Mouse (Mus musculus) heart, embryonic 12.5 days (tissue): ENCODE data around the gene Ajm1. TPM values are rescaled to one million over a fixed set of nuclear protein-coding genes. Genes with fewer than 3 reads are reported as not detected.
A peak's percentile ranks its signal among the peaks of the same experiment; 100 is the strongest.

Source experiments
- ATAC-seq: fragments of 200-750 bp; cut with Nextera tagmentation; 2 replicates; pipeline ENCODE4 v1.8.0; 2017; ENCODE audit warnings: moderate TSS enrichment, moderate library complexity; ENCODE audit not compliant: insufficient number of reproducible peaks, low FRiP score
- H3K27ac ChIP-seq: fragments of 300-500 bp; sonication (generic); 2 replicates; pipeline ENCODE4 v1.5.1; 2016; ENCODE audit warnings: mild to moderate bottlenecking, moderate library complexity; ENCODE audit not compliant: poor library complexity, severe bottlenecking
- H3K27me3 ChIP-seq: fragments of 300-500 bp; sonication (generic); replicated peaks from 2 replicates; pipeline ENCODE4 v1.6.1; 2016; ENCODE audit warnings: mild to moderate bottlenecking, moderate library complexity
- H3K36me3 ChIP-seq: fragments of 300-500 bp; sonication (generic); 2 replicates; pipeline ENCODE4 v1.6.1; 2016; ENCODE audit warnings: mild to moderate bottlenecking, moderate library complexity
- H3K4me1 ChIP-seq: fragments of 300-500 bp; sonication (generic); replicated peaks from 2 replicates; pipeline ENCODE4 v1.6.1; 2016; ENCODE audit warnings: mild to moderate bottlenecking
- H3K4me2 ChIP-seq: fragments of 300-500 bp; sonication (generic); 2 replicates; pipeline ENCODE4 v1.6.1; 2016; ENCODE audit warnings: mild to moderate bottlenecking, moderate library complexity
- H3K4me3 ChIP-seq: fragments of 300-500 bp; sonication (generic); 2 replicates; pipeline ENCODE4 v1.5.1; 2016; ENCODE audit warnings: mild to moderate bottlenecking
- H3K9ac ChIP-seq: fragments of 300-500 bp; sonication (generic); 2 replicates; pipeline ENCODE4 v1.6.1; 2016; ENCODE audit warnings: mild to moderate bottlenecking, moderate library complexity
- H3K9me3 ChIP-seq: fragments of 300-500 bp; sonication (generic); replicated peaks from 2 replicates; pipeline ENCODE4 v1.6.1; 2016; ENCODE audit warnings: mild to moderate bottlenecking, moderate library complexity
- WGBS: fragments of 180-500 bp; shearing (Covaris S2); methylation state at CpG from one replicate; pipeline ENCODE4 v1.1.7; 2016; 5-methylcytosine and 5-hydroxymethylcytosine counted together
- polyA plus RNA-seq: library from polyadenylated mRNA; unstranded; fragments of >200 nt; fragmentation: Nextera tagmentation; extraction: Ambion mirVana; gene quantifications from 2 replicates; pipeline ENCODE4 v1.2.1, GENCODE M21; 2016

Ajm1 gene
- polyA plus RNA-seq, 1 experiment from 2014 or later = 0.46 TPM

- H3K4me3 ChIP-seq = peak within 1 kb of the TSS; percentile 84
- peaks cover 18% of the 10 kb centered on the region for H3K4me1 ChIP-seq
- peak; percentile 87 for ATAC-seq
- 0% methylated on average over 80 of the region's 80 CpGs for WGBS
- H3K9me3 ChIP-seq = no peaks in the 10 kb centered on the region
- H3K9ac ChIP-seq = peak within 1 kb of the TSS; percentile 97
- H3K27me3 ChIP-seq = peaks cover 28% of the 10 kb centered on the region
- 0 out of 2 replicates have a peak, but pooled peaks cover 4% of the 10 kb centered on the region for H3K36me3 ChIP-seq
- peak within 1 kb of the TSS; percentile 62 for H3K4me2 ChIP-seq
- peak within 1 kb of the TSS; percentile 93 for H3K27ac ChIP-seq
Observed at GRCm38 (mm10) chr2:25607761-25608622, 26.4 kb upstream of the Ajm1 start, which contains the start of gene Rabl6. Rabl6 (minus strand) TSS chr2:25608521.

GRCm38 (mm10) chr2:25602526-25602925 lies 21.0 kb upstream of the Ajm1 start:
- Histone ChIP-seq H3K4me2 (no peak overlapping the region), H3K9me3 (no peaks in the 10 kb centered on the region), H3K36me3 (peaks cover 58% of the 10 kb centered on the region), H3K27me3 (no peaks in the 10 kb centered on the region), H3K4me3 (no peak overlapping the region), H3K27ac (no peak overlapping the region), H3K4me1 (peaks cover 32% of the 10 kb centered on the region), H3K9ac (no peak overlapping the region)
- ATAC-seq = no peak
- 92% methylated on average over 5 of the region's 5 CpGs for WGBS

GRCm38 (mm10) chr2:25600037-25600436 lies 18.5 kb upstream of the Ajm1 start:
- 93% methylated on average over 2 of the region's 2 CpGs for WGBS
- Histone ChIP-seq H3K27me3 (no peaks in the 10 kb centered on the region), H3K4me2 (no peak overlapping the region), H3K9me3 (no peaks in the 10 kb centered on the region), H3K27ac (no peak overlapping the region), H3K9ac (no peak overlapping the region), H3K4me3 (no peak overlapping the region), H3K36me3 (peaks cover 83% of the 10 kb centered on the region), H3K4me1 (peaks cover 18% of the 10 kb centered on the region)
- no peak for ATAC-seq

- Histone ChIP-seq H3K9ac (no peak overlapping the region), H3K9me3 (no peaks in the 10 kb centered on the region), H3K27me3 (no peaks in the 10 kb centered on the region), H3K4me1 (peaks cover 18% of the 10 kb centered on the region), H3K27ac (no peak overlapping the region), H3K4me2 (no peak overlapping the region), H3K36me3 (peaks cover 90% of the 10 kb centered on the region), H3K4me3 (no peak overlapping the region)
- 70% methylated on average over 1 of the region's 1 CpGs for WGBS
- no peak for ATAC-seq
Observed at GRCm38 (mm10) chr2:25598749-25599148, 17.2 kb upstream of the Ajm1 start.

GRCm38 (mm10) chr2:25596765-25597510 lies 15.4 kb upstream of the Ajm1 start:
- 88% methylated on average over 5 of the region's 5 CpGs for WGBS
- peaks cover 18% of the 10 kb centered on the region for H3K4me1 ChIP-seq

GRCm38 (mm10) chr2:25591863-25592262 lies 10.3 kb upstream of the Ajm1 start:
- WGBS = 88% methylated on average over 2 of the region's 2 CpGs
- Histone ChIP-seq H3K27me3 (no peaks in the 10 kb centered on the region), H3K36me3 (peaks cover 90% of the 10 kb centered on the region), H3K9ac (no peak overlapping the region), H3K4me2 (no peak overlapping the region), H3K27ac (no peak overlapping the region), H3K9me3 (no peaks in the 10 kb centered on the region), H3K4me3 (no peak overlapping the region), H3K4me1 (peaks cover 5% of the 10 kb centered on the region)
- ATAC-seq = no peak

More at GRCm38 (mm10) chr2:25596765-25597510, 15.4 kb upstream of the Ajm1 start:
- no peak overlapping the region for H3K4me2 ChIP-seq
- no peak overlapping the region for H3K9ac ChIP-seq
- H3K36me3 ChIP-seq = peaks cover 94% of the 10 kb centered on the region
- ATAC-seq = no peak
- H3K9me3 ChIP-seq = no peaks in the 10 kb centered on the region
- H3K27ac ChIP-seq = no peak overlapping the region
- H3K4me3 ChIP-seq = no peak overlapping the region
- H3K27me3 ChIP-seq = no peaks in the 10 kb centered on the region

- WGBS = 88% methylated on average over 8 of the region's 8 CpGs
- ATAC-seq = no peak
Observed at GRCm38 (mm10) chr2:25588227-25588907, 6.8 kb upstream of the Ajm1 start.

GRCm38 (mm10) chr2:25587290-25587689 lies 5.7 kb upstream of the Ajm1 start:
- WGBS = 94% methylated on average over 8 of the region's 8 CpGs
- ATAC-seq = no peak

More at GRCm38 (mm10) chr2:25588227-25588907, 6.8 kb upstream of the Ajm1 start:
- no peak overlapping the region for H3K4me2 ChIP-seq
- H3K36me3 ChIP-seq = peaks cover 94% of the 10 kb centered on the region
- no peak overlapping the region for H3K9ac ChIP-seq
- peaks cover 9% of the 10 kb centered on the region for H3K4me1 ChIP-seq
- no peaks in the 10 kb centered on the region for H3K9me3 ChIP-seq
- H3K27ac ChIP-seq = 0 out of 2 replicates have a peak overlapping the region, but pooled peaks have one; percentile 12
- no peak overlapping the region for H3K4me3 ChIP-seq
- no peaks in the 10 kb centered on the region for H3K27me3 ChIP-seq

GRCm38 (mm10) chr2:25585601-25586000 lies 4.0 kb upstream of the Ajm1 start:
- peaks cover 71% of the 10 kb centered on the region for H3K36me3 ChIP-seq
- H3K9ac ChIP-seq = no peak overlapping the region
- H3K27me3 ChIP-seq = peaks cover 8% of the 10 kb centered on the region
- H3K27ac ChIP-seq = no peak overlapping the region
- no peak overlapping the region for H3K4me3 ChIP-seq
- 77% methylated on average over 3 of the region's 3 CpGs for WGBS
- H3K9me3 ChIP-seq = no peaks in the 10 kb centered on the region
- H3K4me1 ChIP-seq = peaks cover 34% of the 10 kb centered on the region
- no peak overlapping the region for H3K4me2 ChIP-seq
- no peak for ATAC-seq

More at GRCm38 (mm10) chr2:25587290-25587689, 5.7 kb upstream of the Ajm1 start:
- Histone ChIP-seq H3K4me2 (no peak overlapping the region), H3K27me3 (no peaks in the 10 kb centered on the region), H3K9ac (no peak overlapping the region), H3K4me1 (peaks cover 20% of the 10 kb centered on the region), H3K4me3 (no peak overlapping the region), H3K27ac (no peak overlapping the region), H3K9me3 (no peaks in the 10 kb centered on the region), H3K36me3 (peaks cover 88% of the 10 kb centered on the region)

GRCm38 (mm10) chr2:25584856-25585255 lies 3.3 kb upstream of the Ajm1 start:
- WGBS = 84% methylated on average over 4 of the region's 4 CpGs
- Histone ChIP-seq H3K27ac (no peak overlapping the region), H3K27me3 (peaks cover 15% of the 10 kb centered on the region), H3K9ac (no peak overlapping the region), H3K9me3 (no peaks in the 10 kb centered on the region), H3K4me2 (no peak overlapping the region), H3K4me3 (no peak overlapping the region), H3K4me1 (peaks cover 35% of the 10 kb centered on the region), H3K36me3 (peaks cover 64% of the 10 kb centered on the region)
- ATAC-seq = no peak

- H3K27me3 ChIP-seq = peaks cover 22% of the 10 kb centered on the region
- H3K9me3 ChIP-seq = no peaks in the 10 kb centered on the region
- H3K4me2 ChIP-seq = no peak overlapping the region
- ATAC-seq = no peak
- H3K9ac ChIP-seq = no peak overlapping the region
- H3K4me3 ChIP-seq = no peak overlapping the region
- peaks cover 42% of the 10 kb centered on the region for H3K4me1 ChIP-seq
- H3K36me3 ChIP-seq = peaks cover 58% of the 10 kb centered on the region
- WGBS = 96% methylated on average over 3 of the region's 3 CpGs
- no peak overlapping the region for H3K27ac ChIP-seq
Observed at GRCm38 (mm10) chr2:25584152-25584551, 2.6 kb upstream of the Ajm1 start.
